Comparison of ENCODE assay signal across 7 mouse cellular contexts in the genomic region with DNA sequence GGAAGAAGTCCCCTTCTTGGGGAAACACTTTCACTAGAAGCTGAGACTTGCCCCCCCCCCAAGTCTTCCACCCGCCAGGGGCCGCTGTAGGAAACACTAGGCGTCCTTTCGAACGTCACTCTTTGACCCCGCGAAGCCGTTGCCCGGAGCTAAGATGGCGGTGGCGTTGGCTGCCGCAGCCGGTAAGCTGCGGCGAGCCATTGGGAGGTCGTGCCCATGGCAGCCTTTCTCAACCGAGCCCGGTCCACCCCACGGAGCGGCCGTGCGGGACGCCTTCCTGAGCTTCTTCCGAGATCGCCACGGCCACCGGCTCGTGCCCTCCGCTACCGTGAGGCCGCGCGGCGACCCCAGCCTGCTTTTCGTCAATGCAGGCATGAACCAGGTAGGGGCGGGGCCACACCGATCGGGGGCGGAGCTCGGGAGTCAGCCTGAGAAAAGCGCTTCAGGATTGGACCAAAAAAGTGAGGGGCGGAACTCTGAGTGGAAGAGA. TPM values are rescaled to one million over a fixed set of nuclear protein-coding genes. Genes with fewer than 3 reads are reported as not detected.
A peak's percentile ranks its signal among the peaks of the same experiment; 100 is the strongest.
DNase-seq lines count a peak whose midpoint lies in the region; ATAC-seq lines count a peak whose summit lies in the region.

A gene (plus strand): TSS at position 142 of the 490 bp plus-strand sequence.

- peaks cover 16% of the 10 kb centered on the region for H3K4me1 ChIP-seq in embryonic facial prominence, embryonic 10.5 days
- H3K4me1 ChIP-seq in limb, embryonic 10.5 days: peaks cover 15% of the 10 kb centered on the region
- H3K4me1 ChIP-seq in midbrain, embryonic 13.5 days (replicated peaks): peaks cover 10% of the 10 kb centered on the region

- peak; percentile 92 for ATAC-seq in granulocyte monocyte progenitor cell, adult 5-6 weeks (replicated peaks; ENCODE audit: poor library complexity, severe bottlenecking)
- peak; percentile 93 for ATAC-seq in midbrain, embryonic 13.5 days

- DNase-seq in adrenal gland, postnatal 10 days: peak; percentile 97
- peak; percentile 94 for DNase-seq in embryonic facial prominence, embryonic 10.5 days (ENCODE audit: low spot score)
- DNase-seq in kidney, adult 11 months: peak; percentile 92
- DNase-seq in limb, embryonic 10.5 days (ENCODE audit: low spot score): peak; percentile 96
- DNase-seq in spleen, adult 12 weeks (ENCODE audit: low spot score): peak; percentile 88

- H3K9me3 ChIP-seq in embryonic facial prominence, embryonic 10.5 days: no peaks in the 10 kb centered on the region
- no peaks in the 10 kb centered on the region for H3K9me3 ChIP-seq in limb, embryonic 10.5 days (replicated peaks)
- no peaks in the 10 kb centered on the region for H3K9me3 ChIP-seq in midbrain, embryonic 13.5 days

- peak within 1 kb of the TSS; percentile 78 for H3K9ac ChIP-seq in midbrain, embryonic 13.5 days (replicated peaks)

- under 1% methylated on average over 42 of the region's 42 CpGs for WGBS in embryonic facial prominence, embryonic 10.5 days
- under 1% methylated on average over 42 of the region's 42 CpGs for WGBS in limb, embryonic 10.5 days
- WGBS in midbrain, embryonic 13.5 days: under 1% methylated on average over 42 of the region's 42 CpGs

- H3K4me2 ChIP-seq in midbrain, embryonic 13.5 days (replicated peaks): peak within 1 kb of the TSS; percentile 40

- no peaks in the 10 kb centered on the region for H3K27me3 ChIP-seq in embryonic facial prominence, embryonic 10.5 days (replicated peaks; ENCODE audit: low read depth, poor library complexity, severe bottlenecking)
- no peaks in the 10 kb centered on the region for H3K27me3 ChIP-seq in limb, embryonic 10.5 days (ENCODE audit: low read depth, poor library complexity, severe bottlenecking)
- H3K27me3 ChIP-seq in midbrain, embryonic 13.5 days: no peaks in the 10 kb centered on the region

- peak within 1 kb of the TSS; percentile 83 for H3K4me3 ChIP-seq in embryonic facial prominence, embryonic 10.5 days
- H3K4me3 ChIP-seq in limb, embryonic 10.5 days: peak within 1 kb of the TSS; percentile 83
- peak within 1 kb of the TSS; percentile 73 for H3K4me3 ChIP-seq in midbrain, embryonic 13.5 days (replicated peaks)

- peaks cover 36% of the 10 kb centered on the region for H3K36me3 ChIP-seq in embryonic facial prominence, embryonic 10.5 days (replicated peaks)
- peaks cover 33% of the 10 kb centered on the region for H3K36me3 ChIP-seq in limb, embryonic 10.5 days
- peaks cover 30% of the 10 kb centered on the region for H3K36me3 ChIP-seq in midbrain, embryonic 13.5 days

- H3K27ac ChIP-seq in embryonic facial prominence, embryonic 10.5 days (replicated peaks): peak within 1 kb of the TSS; percentile 94
- H3K27ac ChIP-seq in limb, embryonic 10.5 days: peak within 1 kb of the TSS; percentile 95
- peak within 1 kb of the TSS; percentile 89 for H3K27ac ChIP-seq in midbrain, embryonic 13.5 days

RNA-seq across cellular contexts. Expression of the gene that starts here (rescaled TPM):
- total RNA-seq in adrenal gland, postnatal 10 days (2021): 10 to 100 TPM; 17.6 to 22.6 TPM
- 33.7 and 36.0 TPM in 2 replicates for polyA plus RNA-seq in embryonic facial prominence, embryonic 10.5 days (2016; fragmentation: Nextera tagmentation; extraction: Ambion mirVana)
- 5.5 and 7.3 TPM in 2 replicates for total RNA-seq in granulocyte monocyte progenitor cell, adult 5-6 weeks (2014; fragmentation: Nextera tagmentation)
- total RNA-seq in granulocyte monocyte progenitor cell, adult 5-6 weeks (2017): 8.3 and 12.1 TPM in 2 replicates
- polyA plus RNA-seq in limb, embryonic 10.5 days (2016; fragmentation: Nextera tagmentation; extraction: Ambion mirVana): 32.2 and 34.9 TPM in 2 replicates
- 17.6 and 19.4 TPM in 2 replicates for polyA plus RNA-seq in midbrain, embryonic 13.5 days (2015; fragmentation: Nextera tagmentation; extraction: Ambion mirVana)

Comparison
In these comparisons a context has a peak if more than half of its experiments do, and no peak if none do; other contexts are left out.
1. Peak in every context shown above with its lines: DNase-seq, ATAC-seq, H3K4me3 ChIP-seq and H3K27ac ChIP-seq.